Mouse (Mus musculus) embryonic fibroblast, embryonic 13.5 days (primary cell): ENCODE measurements around the gene Epha10. TPM values are rescaled to one million over a fixed set of nuclear protein-coding genes. Genes with fewer than 3 reads are reported as not detected.

ENCODE experiments used
- H3K27ac ChIP-seq: 2 replicates; pipeline ENCODE4 v1.5.1; 2012; ENCODE audit warnings: low read length, control low read depth, inconsistent platforms; ENCODE audit not compliant: insufficient read depth
- H3K4me1 ChIP-seq: 2 replicates; pipeline ENCODE4 v1.6.1; 2011; ENCODE audit warnings: low read length; ENCODE audit not compliant: control insufficient read depth, insufficient read depth
- H3K4me3 ChIP-seq: 2 replicates; pipeline ENCODE4 v1.5.1; 2011; ENCODE audit warnings: mild to moderate bottlenecking, control low read depth, low read length; ENCODE audit not compliant: insufficient read depth
- CTCF ChIP-seq: IDR thresholded peaks from 2 replicates; pipeline ENCODE4 v1.5.1; 2011; ENCODE audit warnings: mild to moderate bottlenecking, control low read depth, low read length, moderate library complexity, borderline replicate concordance; ENCODE audit not compliant: insufficient read depth
- POLR2A ChIP-seq: IDR thresholded peaks from 2 replicates; pipeline ENCODE4 v1.6.1; 2011; ENCODE audit warnings: low read depth, mild to moderate bottlenecking, control low read depth, low read length, moderate library complexity
- polyA plus RNA-seq: library from polyadenylated mRNA; stranded (reverse); fragments of >200 nt; gene quantifications from 2 replicates; pipeline ENCODE4 v1.2.4, GENCODE M21; 2011; ENCODE audit warnings: low read depth; ENCODE audit not compliant: missing spikeins, insufficient read length

Epha10 gene
- polyA plus RNA-seq, 1 experiment: not detected

DNA sequence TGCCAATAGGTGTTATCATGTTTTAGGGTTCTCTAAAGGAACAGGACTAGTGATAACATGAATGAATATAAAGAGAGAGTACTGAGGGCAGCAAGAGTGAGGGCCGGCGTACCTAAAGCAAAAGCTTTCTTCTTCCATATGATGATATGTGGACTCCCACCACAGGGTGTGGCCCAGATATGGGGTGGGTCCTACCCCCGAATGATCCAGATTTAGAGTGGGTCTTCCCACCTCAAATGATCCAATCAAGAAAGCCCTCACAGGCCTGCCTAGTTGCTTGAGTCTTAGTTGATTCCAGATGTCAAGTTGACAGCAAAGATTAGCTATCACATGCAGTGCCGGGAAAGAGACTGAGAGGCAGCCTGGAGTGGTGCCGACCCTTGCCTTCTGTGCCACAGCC is 63.1 kb downstream of the Epha10 start:
- H3K4me1 ChIP-seq: no peaks in the 10 kb centered on the region
- no peak overlapping the region for H3K27ac ChIP-seq
- no peak overlapping the region for H3K4me3 ChIP-seq
- TF ChIP-seq POLR2A: no peak

- Histone ChIP-seq H3K4me1 (no peaks in the 10 kb centered on the region), H3K27ac (no peak overlapping the region), H3K4me3 (no peak overlapping the region)
- TF ChIP-seq POLR2A (no peak), CTCF (no peak; the same call in 1 of the 2 replicates)
Observed at GRCm38 (mm10) chr4:124944961-124945360, 64.3 kb downstream of the Epha10 start.

DNA sequence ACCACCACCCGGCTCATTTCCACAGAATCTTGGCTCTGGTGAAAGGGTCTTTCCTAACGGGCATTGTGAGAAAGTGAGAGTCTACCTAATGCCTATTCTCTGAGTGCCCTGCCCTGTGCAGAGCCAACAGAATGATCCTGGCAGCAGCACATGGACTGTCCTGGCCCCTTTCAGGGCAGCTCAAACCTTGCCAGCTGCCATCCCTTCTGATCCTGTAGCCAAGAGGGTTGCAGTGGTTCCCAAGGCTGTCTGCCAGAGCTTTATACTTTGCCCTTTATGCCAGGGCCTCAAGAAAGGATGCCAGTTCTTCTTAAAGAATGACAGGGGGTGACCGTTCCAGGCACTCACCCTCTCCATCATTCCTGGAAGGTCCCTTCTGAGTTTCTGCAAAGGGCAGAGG is 68.8 kb downstream of the Epha10 start:
- H3K4me3 ChIP-seq: no peak overlapping the region
- no peak for TF ChIP-seq POLR2A
- no peak for TF ChIP-seq CTCF
- H3K4me1 ChIP-seq: no peaks in the 10 kb centered on the region
- H3K27ac ChIP-seq: no peak overlapping the region

GRCm38 (mm10) chr4:124950181-124951035 is 69.7 kb downstream of the Epha10 start:
- Histone ChIP-seq H3K4me3 (no peak overlapping the region), H3K27ac (no peak overlapping the region), H3K4me1 (no peaks in the 10 kb centered on the region)
- no peak for TF ChIP-seq CTCF
- no peak for TF ChIP-seq POLR2A

DNA sequence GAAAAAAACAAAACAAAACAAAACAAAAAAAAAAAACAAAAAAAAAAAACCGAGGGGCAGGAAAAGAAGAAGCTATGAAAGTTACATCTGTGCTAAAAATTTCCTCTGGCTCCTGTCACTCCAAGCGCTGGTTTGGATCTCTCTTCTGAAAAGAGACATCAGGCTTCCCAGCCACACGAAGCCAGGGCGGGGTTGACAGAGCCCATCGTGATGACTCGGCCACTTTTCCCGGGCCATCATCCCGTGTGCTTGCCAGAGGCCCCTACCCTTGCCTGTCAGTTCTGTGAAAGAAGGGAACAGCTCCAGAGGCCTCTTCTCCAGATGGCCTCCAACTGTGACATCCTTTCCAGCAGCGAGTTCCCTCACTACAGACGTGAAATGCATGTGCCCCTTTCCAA is 70.3 kb downstream of the Epha10 start:
- TF ChIP-seq POLR2A (no peak), CTCF (no peak)
- no peak overlapping the region for H3K27ac ChIP-seq
- H3K4me1 ChIP-seq: no peaks in the 10 kb centered on the region
- H3K4me3 ChIP-seq: no peak overlapping the region

GRCm38 (mm10) chr4:124953546-124953945 is 72.8 kb downstream of the Epha10 start:
- no peak for TF ChIP-seq POLR2A
- no peak for TF ChIP-seq CTCF
- Histone ChIP-seq H3K4me3 (no peak overlapping the region), H3K27ac (no peak overlapping the region), H3K4me1 (no peaks in the 10 kb centered on the region)

GRCm38 (mm10) chr4:124957284-124957683 is 76.6 kb downstream of the Epha10 start:
- no peak overlapping the region for H3K27ac ChIP-seq
- no peaks in the 10 kb centered on the region for H3K4me1 ChIP-seq
- no peak overlapping the region for H3K4me3 ChIP-seq
- no peak for TF ChIP-seq POLR2A
- no peak for TF ChIP-seq CTCF

DNA sequence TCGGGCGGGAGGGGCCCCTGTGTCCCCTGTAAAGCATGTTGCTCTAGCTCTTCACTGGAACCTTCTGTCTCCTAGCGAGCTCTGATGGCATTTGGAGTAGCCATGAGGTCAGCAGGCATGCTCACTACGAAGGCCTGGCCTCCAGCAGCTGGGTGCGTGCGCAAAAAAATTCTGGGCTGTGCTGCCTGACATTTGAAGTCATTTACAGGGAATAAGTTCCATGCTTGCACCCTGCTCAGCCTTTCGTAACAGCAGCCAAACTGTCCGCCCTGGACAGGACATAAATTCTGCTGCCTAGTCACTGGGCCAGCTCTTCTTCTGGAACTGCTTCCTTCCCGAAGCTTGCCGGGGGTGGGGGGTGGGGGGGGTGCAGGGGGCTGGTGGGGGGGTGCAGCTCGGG is 78.4 kb downstream of the Epha10 start:
- Histone ChIP-seq H3K4me1 (no peaks in the 10 kb centered on the region), H3K27ac (no peak overlapping the region), H3K4me3 (no peak overlapping the region)
- no peak for TF ChIP-seq POLR2A
- no peak for TF ChIP-seq CTCF

GRCm38 (mm10) chr4:124960940-124961339 is 80.2 kb downstream of the Epha10 start:
- no peak for TF ChIP-seq CTCF
- TF ChIP-seq POLR2A: no peak
- H3K4me3 ChIP-seq: no peak overlapping the region
- H3K4me1 ChIP-seq: no peaks in the 10 kb centered on the region
- no peak overlapping the region for H3K27ac ChIP-seq

DNA sequence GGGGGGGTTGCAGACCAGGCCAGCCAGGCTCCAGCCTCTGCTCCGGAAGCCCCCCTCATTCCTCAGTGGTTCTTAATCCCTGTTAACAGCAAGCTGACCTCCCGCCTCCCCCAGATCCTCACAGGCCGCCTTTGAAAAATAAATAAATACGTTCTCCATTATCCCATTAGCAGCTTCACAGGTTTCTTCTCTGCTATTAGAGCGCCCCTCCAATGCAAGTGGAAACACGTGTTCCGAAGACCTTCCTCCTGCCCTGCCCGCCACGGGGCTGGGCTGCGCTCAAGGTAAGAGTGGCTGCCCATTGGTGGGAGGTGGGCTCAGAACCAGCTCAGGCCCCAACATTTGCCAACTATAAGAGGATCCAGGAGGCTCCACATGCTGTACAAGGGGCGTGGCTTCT is 81.9 kb downstream of the Epha10 start:
- no peak for TF ChIP-seq CTCF
- Histone ChIP-seq H3K27ac (no peak overlapping the region), H3K4me3 (no peak overlapping the region)

More for the DNA sequence above, 81.9 kb downstream of the Epha10 start:
- H3K4me1 ChIP-seq: no peaks in the 10 kb centered on the region
